Mouse (Mus musculus): Measurements from ENCODE around the gene Chd3.

GRCm38 (mm10) chr11:69369215-69369989 is at the start of gene Chd3:
- TF ChIP-seq CTCF (IDR thresholded peaks at IDR 0.05; ENCODE audit: low read depth) = no peak
- no peak for TF ChIP-seq EP300 (IDR thresholded peaks at IDR 0.05; ENCODE audit: low read depth)

Data from liver, embryonic 14.5 days (tissue).